Mouse (Mus musculus): Measurements from ENCODE around the gene Dnajc19. TPM values are rescaled to one million over a fixed set of nuclear protein-coding genes. Genes with fewer than 3 reads are reported as not detected.
"Not testable (repeated sequence)": the region's sequence is repeated elsewhere in the genome, so short reads cannot be mapped to it uniquely, and the experiment has no call there.

The Dnajc19 gene
- total RNA-seq (2021), result 10 to 100 TPM; 53.4 to 55.5 TPM
- long read RNA-seq, experiment 1, transcript Dnajc19-202 (6 exons, 659 nt), result major isoform, 22 of 30 reads
- long read RNA-seq, experiment 1, transcript Dnajc19-201 (6 exons, 2,499 nt), result minor isoform, 5 of 30 reads
- long read RNA-seq, experiment 1, partial matches to known transcripts, result 1 of 30 reads
- long read RNA-seq, experiment 1, other reads (novel, unspliced or antisense), result 0 of 30 reads
- long read RNA-seq, experiment 2, transcript Dnajc19-202 (6 exons, 659 nt), result major isoform, 44 of 68 reads
- long read RNA-seq, experiment 2, transcript Dnajc19-201 (6 exons, 2,499 nt), result minor isoform, 9 of 68 reads
- long read RNA-seq, experiment 2, partial matches to known transcripts, result 0 of 68 reads
- long read RNA-seq, experiment 2, other reads (novel, unspliced or antisense), result 13 of 68 reads

GRCm38 (mm10) chr3:34080900-34081662 is at the start of gene Dnajc19:
TSS of gene Dnajc19 (minus strand) at chr3:34081321.
- peak; percentile 93 for DNase-seq (ENCODE audit: low spot score in 2 of 2)

DNA sequence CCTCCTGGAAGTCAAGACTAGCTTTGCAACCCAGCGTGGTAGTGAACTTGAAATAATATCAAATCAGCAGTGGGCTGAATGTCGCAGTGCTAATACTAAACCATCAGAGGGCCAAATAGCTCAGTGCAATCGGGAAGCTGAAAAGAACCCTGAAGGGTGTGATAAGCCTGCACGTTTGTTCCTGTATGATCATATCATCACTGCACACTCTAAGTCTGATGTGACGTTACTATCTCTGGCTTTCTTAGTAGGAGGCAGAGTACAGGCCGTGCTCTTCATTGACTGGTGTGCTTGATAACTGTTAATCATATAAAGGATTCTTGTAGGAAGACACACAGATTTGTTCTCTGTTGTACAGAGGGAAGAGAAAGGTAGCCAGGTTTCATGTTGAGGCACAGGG is 48.8 kb upstream of the Dnajc19 start:
- no peak for DNase-seq (ENCODE audit: low spot score in 2 of 2)

GRCm38 (mm10) chr3:34121311-34121710 is 40.2 kb upstream of the Dnajc19 start:
- no peak for DNase-seq (ENCODE audit: low spot score in 2 of 2)

DNA sequence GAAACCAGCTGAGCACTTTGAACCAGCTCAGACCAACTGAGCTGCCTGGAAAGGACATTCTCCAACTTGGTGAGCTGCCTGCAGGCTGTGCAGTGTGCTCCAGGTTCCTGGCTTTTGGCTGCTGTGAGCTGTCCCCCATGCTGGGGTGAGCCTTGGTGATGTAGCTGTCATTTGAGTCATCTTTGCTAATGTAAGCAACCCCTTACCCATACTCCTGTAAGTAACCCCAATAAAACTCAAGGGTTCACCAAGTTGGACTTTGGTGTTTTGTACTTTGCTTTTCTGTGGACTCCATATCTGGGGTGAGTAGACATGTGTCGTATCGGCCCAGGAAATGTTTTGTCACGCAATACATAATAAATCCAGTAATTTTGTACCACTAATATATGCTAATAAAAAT is 39.7 kb upstream of the Dnajc19 start:
- DNase-seq (ENCODE audit: low spot score in 2 of 2), result no peak

DNA sequence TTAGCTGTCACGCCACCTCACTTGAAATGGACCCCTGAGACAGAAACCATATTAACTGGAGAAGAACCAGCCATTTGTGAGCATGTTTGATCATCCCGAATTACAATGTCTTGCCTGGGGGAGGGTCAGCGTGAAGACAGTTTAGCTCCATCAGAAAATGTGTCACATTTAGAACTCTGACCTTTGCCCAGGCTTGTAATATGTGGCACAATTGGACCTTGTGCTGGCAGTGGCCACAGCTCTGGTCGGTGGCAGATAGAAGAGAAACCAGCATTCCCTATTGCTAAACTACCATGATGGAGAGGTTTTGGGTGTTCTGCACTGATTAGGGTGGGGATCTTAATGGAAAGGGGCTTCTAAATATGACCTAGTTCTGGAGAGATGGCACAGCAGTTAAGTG is 38.7 kb upstream of the Dnajc19 start:
- no peak for DNase-seq (ENCODE audit: low spot score in 2 of 2)

GRCm38 (mm10) chr3:34115806-34116205 is 34.7 kb upstream of the Dnajc19 start:
- DNase-seq (ENCODE audit: low spot score in 2 of 2), result no peak

GRCm38 (mm10) chr3:34111941-34112685 is 31.0 kb upstream of the Dnajc19 start:
- DNase-seq (ENCODE audit: low spot score in 2 of 2), result no peak

- no peak for DNase-seq (ENCODE audit: low spot score in 2 of 2)
Observed at GRCm38 (mm10) chr3:34107631-34108030, 26.5 kb upstream of the Dnajc19 start.

DNA sequence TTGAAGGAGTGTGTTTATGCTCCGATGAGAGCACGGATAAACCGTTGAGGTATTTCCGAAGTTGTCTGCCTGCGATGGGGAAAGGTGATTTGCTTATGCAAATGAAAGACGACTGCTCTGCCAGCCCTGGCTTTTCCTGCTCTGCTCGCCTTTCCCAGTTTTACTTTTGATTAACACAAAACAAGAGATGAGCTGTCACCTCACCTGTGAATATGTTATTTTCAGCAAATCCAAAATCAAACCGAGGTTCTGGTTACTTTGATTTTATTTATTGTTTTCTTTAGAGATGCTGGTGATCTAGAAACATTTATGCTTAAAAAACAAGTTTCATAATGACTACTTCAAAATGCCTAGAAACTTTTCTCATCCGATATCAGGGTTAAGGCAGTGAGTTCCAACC is 25.3 kb upstream of the Dnajc19 start:
- no peak for DNase-seq (ENCODE audit: low spot score in 2 of 2)

DNA sequence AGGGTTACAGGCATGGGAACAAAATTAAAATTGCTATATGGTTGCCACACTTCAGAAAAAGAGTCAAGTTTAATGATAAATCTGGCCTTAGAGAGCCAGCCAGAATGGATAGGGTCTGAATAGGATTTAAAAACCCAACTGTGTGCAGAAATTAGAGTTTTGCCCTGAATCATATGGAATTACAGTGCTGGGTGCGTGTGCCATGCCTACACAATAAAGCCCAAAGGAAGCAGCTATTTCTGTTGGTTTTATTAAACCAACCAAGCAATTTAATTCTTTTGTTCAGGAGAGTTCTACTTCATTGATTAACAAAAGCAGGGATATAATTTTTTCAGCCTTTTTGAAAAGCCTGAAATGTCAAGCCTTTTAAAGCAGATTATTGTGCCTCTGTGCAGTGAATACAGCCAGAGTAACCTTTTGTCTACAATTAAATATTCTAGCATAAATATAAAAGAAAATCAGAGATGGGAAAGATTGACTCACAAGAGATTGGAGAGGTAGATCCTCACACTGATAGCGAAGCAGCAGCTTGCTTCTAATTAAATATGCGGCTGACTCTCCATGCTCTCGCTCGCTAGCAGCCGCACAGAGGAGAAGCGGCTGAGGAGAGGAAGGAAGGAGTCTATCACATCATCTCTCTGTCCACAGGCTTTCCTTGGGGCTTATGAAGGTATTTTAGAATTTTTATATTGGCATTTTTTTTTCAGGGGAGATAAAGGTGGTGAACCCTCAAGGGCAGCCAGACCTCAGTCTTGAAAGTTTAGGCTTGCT is 23.0 kb upstream of the Dnajc19 start:
- DNase-seq (ENCODE audit: low spot score in 2 of 2), result no peak

DNA sequence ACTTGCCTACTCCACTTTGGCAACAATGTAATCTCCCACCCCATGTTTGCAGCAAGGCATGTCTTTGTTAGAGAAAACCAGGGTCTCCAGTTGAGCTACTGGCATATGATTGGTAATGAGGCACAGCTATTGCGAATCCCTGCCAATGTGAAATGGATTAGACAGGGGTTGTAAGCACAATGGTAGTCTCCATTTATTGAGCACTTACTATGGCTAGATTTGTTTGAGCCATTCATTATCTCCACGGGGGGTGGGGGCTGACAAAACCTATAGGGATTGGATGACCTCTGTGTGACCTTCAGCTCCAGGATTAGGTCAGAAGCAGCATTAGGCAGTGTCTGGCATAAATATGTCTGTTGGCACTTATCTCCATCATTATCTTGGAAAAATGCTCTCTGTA is 21.8 kb upstream of the Dnajc19 start:
- no peak for DNase-seq (ENCODE audit: low spot score in 2 of 2)

GRCm38 (mm10) chr3:34083655-34084054 is 2.5 kb upstream of the Dnajc19 start:
- no peak for DNase-seq (ENCODE audit: low spot score in 2 of 2)

DNA sequence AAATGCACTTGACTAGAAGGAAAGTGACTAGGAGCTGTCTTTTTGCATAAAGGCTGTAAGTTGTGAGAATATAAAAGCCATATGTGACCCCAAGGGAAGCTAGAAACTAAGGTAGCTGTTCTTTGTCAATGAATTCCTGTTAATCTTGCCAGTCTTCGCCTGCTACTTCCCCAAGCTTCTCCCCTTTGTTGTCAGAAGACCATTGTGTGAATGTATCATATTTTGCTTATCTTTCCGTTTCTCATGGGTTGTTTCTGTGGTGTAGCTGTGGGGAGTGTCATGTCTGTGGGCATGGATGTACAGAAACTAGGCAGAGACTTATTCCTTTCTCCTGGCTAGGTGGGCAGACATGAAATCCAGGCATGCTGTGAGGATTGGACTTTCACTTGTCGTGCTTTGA is 808 bp upstream of the Dnajc19 start:
- no peak for DNase-seq (ENCODE audit: low spot score in 2 of 2)

- DNase-seq (ENCODE audit: low spot score in 2 of 2), result no peak
Observed at GRCm38 (mm10) chr3:34076058-34076759, 4.9 kb downstream of the Dnajc19 start.

- no peak for DNase-seq (ENCODE audit: low spot score in 2 of 2)
Observed at GRCm38 (mm10) chr3:34072726-34073125, 8.4 kb downstream of the Dnajc19 start.

GRCm38 (mm10) chr3:34068943-34069342 is 12.2 kb downstream of the Dnajc19 start:
- DNase-seq (ENCODE audit: low spot score in 2 of 2), result not testable (repeated sequence)

- DNase-seq (ENCODE audit: low spot score in 2 of 2), result peak in 1 of 2 experiments; percentile 23
Observed at GRCm38 (mm10) chr3:34062352-34062751, 18.8 kb downstream of the Dnajc19 start.

GRCm38 (mm10) chr3:34041990-34042389 is 39.1 kb downstream of the Dnajc19 start:
- no peak for DNase-seq (ENCODE audit: low spot score in 2 of 2)

DNA sequence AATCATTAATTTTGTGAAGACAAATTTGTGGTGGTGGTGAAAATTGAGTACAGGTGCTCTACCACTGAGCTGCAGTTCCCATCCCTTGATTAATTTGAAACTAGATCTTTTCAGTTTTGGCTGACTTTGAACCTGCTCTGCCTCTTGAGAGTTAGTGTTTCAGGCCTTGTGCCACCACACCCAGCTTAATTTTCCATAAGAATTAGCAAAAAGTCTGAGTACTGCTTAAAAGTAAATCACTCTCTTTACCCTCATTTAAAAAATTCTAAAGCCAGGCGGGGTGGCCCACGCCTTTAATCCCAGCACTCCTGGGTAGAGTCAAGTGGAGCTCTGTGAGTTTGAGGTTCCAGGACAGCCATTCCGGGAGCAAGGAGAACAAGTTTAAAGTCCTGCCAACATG is 45.4 kb downstream of the Dnajc19 start:
- no peak for DNase-seq (ENCODE audit: low spot score in 2 of 2)

- no peak for DNase-seq (ENCODE audit: low spot score in 2 of 2)
Observed at GRCm38 (mm10) chr3:34034803-34035202, 46.3 kb downstream of the Dnajc19 start.

All from layer of hippocampus, postnatal 14 days (tissue).